In the genomic region with DNA sequence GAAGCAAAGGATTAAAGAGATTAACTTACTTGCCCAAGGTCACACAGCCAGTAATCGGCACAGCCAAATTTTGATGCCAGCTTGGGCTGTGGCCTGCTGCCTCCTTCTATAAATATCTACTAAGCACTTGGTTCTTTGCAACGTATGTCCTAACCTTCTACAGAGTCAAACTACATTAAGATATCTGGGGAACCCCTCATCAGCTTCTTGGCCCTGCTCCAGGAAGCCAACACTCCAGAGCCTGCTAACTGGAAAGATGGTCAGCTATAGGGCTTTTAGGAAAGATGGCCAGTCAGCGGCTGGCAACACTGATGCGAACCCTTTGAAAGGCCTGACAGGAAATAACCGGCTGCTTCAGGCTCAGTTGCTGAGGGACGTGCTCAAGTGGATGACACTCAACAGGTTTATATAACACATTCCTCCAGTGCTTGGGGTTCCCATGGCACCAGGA, we compare ENCODE assay signal across 18 mouse cellular contexts.
DNase-seq lines count a peak whose midpoint lies in the region; ATAC-seq and TF ChIP-seq lines count a peak whose summit lies in the region.
"Had no signal": no experiment of that assay in that cellular context is flagged by ENCODE, and none has a peak within 500 bp of the region (broad histone marks: within the 10 kb centered on the region; RNA-seq: fewer than 3 reads in every experiment).

No protein-coding gene starts in this region.

- peak; percentile 80 for ATAC-seq in heart, postnatal 0 days (ENCODE audit: insufficient read depth, low read depth)
- no peak for ATAC-seq in forebrain, embryonic 15.5 days (replicated peaks)
- no peak for ATAC-seq in forebrain, embryonic 13.5 days
- ATAC-seq: forebrain, postnatal 0 days; intestine, embryonic 16.5 days; liver, postnatal 0 days had no signal

- H3K9me3 ChIP-seq in heart, postnatal 0 days (replicated peaks; ENCODE audit: control insufficient read depth, low read length) = no peaks in the 10 kb centered on the region
- no peaks in the 10 kb centered on the region for H3K9me3 ChIP-seq in forebrain, embryonic 15.5 days
- no peaks in the 10 kb centered on the region for H3K9me3 ChIP-seq in forebrain, embryonic 13.5 days (replicated peaks)
- H3K9me3 ChIP-seq: embryonic facial prominence, embryonic 15.5 days; hindbrain, embryonic 10.5 days; limb, embryonic 12.5 days had no signal

- TF ChIP-seq EP300 in heart, postnatal 0 days (IDR thresholded peaks at IDR 0.05; ENCODE audit: low read depth) = 0 out of 2 replicates have a peak, but pooled peaks have one; percentile 11

- intact Hi-C loops in heart, postnatal 25 days (cut with DNase I) = no loop called here

- H3K9ac ChIP-seq in heart, postnatal 0 days (replicated peaks; ENCODE audit: low read depth, low read length) = no peak overlapping the region
- H3K9ac ChIP-seq in forebrain, embryonic 15.5 days (replicated peaks) = no peak overlapping the region
- no peak overlapping the region for H3K9ac ChIP-seq in forebrain, embryonic 13.5 days
- H3K9ac ChIP-seq: embryonic facial prominence, embryonic 15.5 days; forebrain, postnatal 0 days; limb, embryonic 12.5 days; liver, postnatal 0 days had no signal

- 26% methylated on average over 6 of the region's 6 CpGs for WGBS in heart, postnatal 0 days
- WGBS in forebrain, embryonic 15.5 days = 88% methylated on average over 6 of the region's 6 CpGs
- WGBS in forebrain, embryonic 13.5 days = 87% methylated on average over 6 of the region's 6 CpGs

- H3K27ac ChIP-seq in heart, postnatal 0 days (ENCODE audit: low read depth) = peak overlapping the region; percentile 94
- no peak overlapping the region for H3K27ac ChIP-seq in forebrain, embryonic 15.5 days (replicated peaks)
- H3K27ac ChIP-seq in forebrain, embryonic 13.5 days = no peak overlapping the region
- H3K27ac ChIP-seq: embryonic facial prominence, embryonic 15.5 days; hindbrain, embryonic 10.5 days; limb, embryonic 12.5 days had no signal

- H3K36me3 ChIP-seq in heart, postnatal 0 days (replicated peaks; ENCODE audit: control insufficient read depth, insufficient read depth, low read length) = no peaks in the 10 kb centered on the region
- H3K36me3 ChIP-seq in forebrain, embryonic 15.5 days = no peaks in the 10 kb centered on the region
- H3K36me3 ChIP-seq in forebrain, embryonic 13.5 days (ENCODE audit: poor library complexity, severe bottlenecking) = no peaks in the 10 kb centered on the region
- H3K36me3 ChIP-seq: embryonic facial prominence, embryonic 15.5 days; hindbrain, embryonic 10.5 days; limb, embryonic 12.5 days had no signal

- H3K27me3 ChIP-seq in heart, postnatal 0 days (ENCODE audit: control insufficient read depth, insufficient read depth, low read length) = no peaks in the 10 kb centered on the region
- H3K27me3 ChIP-seq in forebrain, embryonic 15.5 days = no peaks in the 10 kb centered on the region
- no peaks in the 10 kb centered on the region for H3K27me3 ChIP-seq in forebrain, embryonic 13.5 days
- H3K27me3 ChIP-seq: embryonic facial prominence, embryonic 15.5 days; limb, embryonic 12.5 days had no signal

- H3K4me3 ChIP-seq in heart, postnatal 0 days (ENCODE audit: low read depth, low read length) = no peak overlapping the region
- no peak overlapping the region for H3K4me3 ChIP-seq in forebrain, embryonic 15.5 days
- H3K4me3 ChIP-seq in forebrain, embryonic 13.5 days = no peak overlapping the region
- H3K4me3 ChIP-seq: embryonic facial prominence, embryonic 15.5 days; hindbrain, embryonic 10.5 days; limb, embryonic 12.5 days had no signal

- no peak overlapping the region for H3K4me2 ChIP-seq in heart, postnatal 0 days (ENCODE audit: low read depth, low read length)
- no peak overlapping the region for H3K4me2 ChIP-seq in forebrain, embryonic 15.5 days (replicated peaks)
- no peak overlapping the region for H3K4me2 ChIP-seq in forebrain, embryonic 13.5 days
- H3K4me2 ChIP-seq: embryonic facial prominence, embryonic 15.5 days; limb, embryonic 12.5 days had no signal

- DNase-seq in heart, adult 11 months = peak; percentile 95
- no peak for DNase-seq in heart, postnatal 25 days (ENCODE audit: low spot score)
- peak; percentile 53 to 62 for DNase-seq in heart, adult 18-20 months
- DNase-seq in heart, postnatal 0 days (ENCODE audit: low spot score) = peak; percentile 88
- DNase-seq in lung, postnatal 36 days = peak; percentile 87
- no peak for DNase-seq in kidney, postnatal 14 days
- DNase-seq: cerebellum, postnatal 36 days; forebrain, postnatal 0 days; layer of hippocampus, postnatal 36 days; liver, postnatal 0 days; right cerebral cortex, postnatal 25 days; thymus, postnatal 14 days had no signal

- peaks cover 50% of the 10 kb centered on the region for H3K4me1 ChIP-seq in heart, postnatal 0 days (ENCODE audit: control insufficient read depth, insufficient read depth)
- H3K4me1 ChIP-seq in forebrain, embryonic 15.5 days = peaks cover 13% of the 10 kb centered on the region
- H3K4me1 ChIP-seq in forebrain, embryonic 13.5 days = peaks cover 12% of the 10 kb centered on the region

- no peak for TF ChIP-seq CTCF in heart, postnatal 0 days (IDR thresholded peaks at IDR 0.05; ENCODE audit: low read depth)

Comparison
In these comparisons a context has a peak if more than half of its experiments do, and no peak if none do; other contexts are left out.
1. DNase-seq: peak in heart, adult 11 months (single experiment), heart, adult 18-20 months (2 of 2), heart, postnatal 0 days (single experiment) and lung, postnatal 36 days (single experiment); none in heart, postnatal 25 days (single experiment) and kidney, postnatal 14 days (single experiment).